Mouse (Mus musculus) right cerebral cortex, postnatal 36 days (tissue): Measurements from ENCODE around the gene Cenpc1.

Experiments
- DNase-seq, 2 experiments: peaks; one replicate each; pipeline ENCODE4 v3.0.0; 2022; ENCODE audit warnings: low spot score in 2 of 2, mixed read lengths in 1 of 2

Cenpc1 gene

GRCm38 (mm10) chr5:85996545-85997510 lies 68.6 kb downstream of the Cenpc1 start:
- no peak for DNase-seq

- DNase-seq: no peak
These were observed 70.8 kb downstream of the Cenpc1 start for GRCm38 (mm10) chr5:85994551-85994950.

GRCm38 (mm10) chr5:85992805-85993721 lies 72.3 kb downstream of the Cenpc1 start:
- no peak for DNase-seq

GRCm38 (mm10) chr5:85992055-85992454 lies 73.3 kb downstream of the Cenpc1 start:
- DNase-seq: no peak

- DNase-seq: no peak
These were observed 77.9 kb downstream of the Cenpc1 start for GRCm38 (mm10) chr5:85987516-85987863.

- DNase-seq: no peak
These were observed 78.5 kb downstream of the Cenpc1 start for GRCm38 (mm10) chr5:85986734-85987515.

GRCm38 (mm10) chr5:85977646-85978426 lies 87.5 kb downstream of the Cenpc1 start:
- no peak for DNase-seq

- no peak for DNase-seq
These were observed 102.6 kb downstream of the Cenpc1 start for GRCm38 (mm10) chr5:85962791-85963190.
